Mouse (Mus musculus): Measurements from ENCODE around the gene AF366264.

GRCm38 (mm10) chr8:13785764-13786299 lies 52.4 kb downstream of the AF366264 start:
- TF ChIP-seq POLR2A (IDR thresholded peaks at IDR 0.05; ENCODE audit: insufficient read depth, low read depth, low read length) (no peak), CTCF (IDR thresholded peaks at IDR 0.05) (peak; percentile 94), EP300 (IDR thresholded peaks at IDR 0.05; ENCODE audit: insufficient read depth, low read depth, low read length) (0 out of 2 replicates have a peak, but pooled peaks have one; percentile 13)

Measured in heart, adult 2 months (tissue).